Mouse (Mus musculus) heart, adult 11 months (tissue): Measurements from ENCODE around the gene Mrc1.

ENCODE experiments used
- DNase-seq: peaks from one replicate; pipeline ENCODE4 v3.0.0; 2022

Gene Mrc1

DNA sequence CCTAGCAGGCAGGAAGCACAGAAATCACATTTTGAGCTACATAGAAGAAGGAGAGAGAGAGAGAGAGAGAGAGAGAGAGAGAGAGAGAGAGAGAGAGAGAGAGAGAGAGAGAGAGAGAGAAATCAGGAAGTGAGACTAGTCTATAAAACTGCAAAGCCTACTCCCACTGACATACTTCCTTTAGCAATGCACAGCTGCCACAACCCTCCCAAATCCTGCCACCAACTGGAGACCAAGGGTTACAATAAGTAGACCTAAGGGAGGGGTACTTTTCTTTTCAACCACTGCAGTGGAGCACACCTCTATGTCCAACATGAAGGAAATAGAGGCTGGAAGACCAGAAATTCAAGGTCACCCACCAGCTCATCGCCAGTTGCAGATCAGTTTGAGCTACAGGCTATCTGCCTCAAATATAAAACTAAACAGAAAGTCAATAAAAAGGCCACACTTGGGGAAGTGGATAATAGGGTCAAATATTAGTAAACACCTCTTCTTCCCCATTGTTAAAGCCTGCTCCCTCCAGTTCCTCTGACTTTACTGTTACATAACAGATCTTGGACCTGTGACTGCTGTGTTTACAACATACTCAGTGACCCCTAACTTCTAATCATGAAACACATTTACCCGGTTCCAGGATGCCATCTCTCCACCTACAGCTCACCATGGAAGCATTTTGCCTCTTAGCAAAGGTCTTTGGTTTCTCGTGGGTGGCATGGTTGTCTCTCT is 20.8 kb downstream of the Mrc1 start:
- peak; percentile 91 for DNase-seq

GRCm38 (mm10) chr2:14251938-14252337 is 22.7 kb downstream of the Mrc1 start:
- no peak for DNase-seq

- DNase-seq = no peak
These were observed 29.2 kb downstream of the Mrc1 start for GRCm38 (mm10) chr2:14258345-14258850.

- no peak for DNase-seq
These were observed 32.9 kb downstream of the Mrc1 start for GRCm38 (mm10) chr2:14262090-14262489.

- peak; percentile 94 for DNase-seq
These were observed 40.0 kb downstream of the Mrc1 start for GRCm38 (mm10) chr2:14269160-14269559.

DNA sequence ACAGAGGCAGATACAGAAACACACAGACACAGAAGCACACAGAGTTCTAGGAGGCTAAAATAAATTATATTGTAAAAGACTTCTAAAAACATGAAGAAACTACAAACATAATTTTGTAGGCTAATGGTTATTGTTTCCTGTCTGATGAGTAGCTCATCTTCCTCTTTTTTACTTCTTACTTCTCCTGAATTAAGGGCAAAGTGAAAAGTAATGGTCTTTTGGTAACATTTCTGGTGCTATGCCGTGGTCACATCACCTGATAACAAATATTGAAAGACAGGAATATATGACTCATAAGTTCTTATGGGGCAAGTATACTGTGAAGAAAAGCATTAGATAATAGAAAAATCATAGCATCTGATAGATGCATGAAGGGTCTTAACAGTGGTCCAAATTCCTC is 42.9 kb downstream of the Mrc1 start:
- no peak for DNase-seq

DNA sequence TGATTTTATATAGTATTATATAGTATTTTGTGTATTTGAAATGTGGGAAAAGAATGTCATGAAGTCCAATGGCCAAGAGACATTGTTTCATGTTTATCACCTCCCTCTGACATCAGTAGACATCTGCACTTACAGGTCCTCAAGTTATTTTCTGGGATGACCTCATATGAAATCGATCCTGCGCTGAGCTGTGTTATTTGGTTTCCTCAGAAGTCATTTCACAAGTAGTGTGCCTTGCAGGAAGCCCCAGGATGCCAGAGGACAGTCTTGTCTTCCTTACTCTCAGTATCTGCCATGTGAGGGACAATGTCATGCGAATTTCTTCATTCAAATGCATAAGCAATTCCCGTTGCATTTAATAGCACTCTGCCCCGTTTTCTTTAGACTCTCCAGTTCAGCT is 46.6 kb downstream of the Mrc1 start:
- no peak for DNase-seq

DNA sequence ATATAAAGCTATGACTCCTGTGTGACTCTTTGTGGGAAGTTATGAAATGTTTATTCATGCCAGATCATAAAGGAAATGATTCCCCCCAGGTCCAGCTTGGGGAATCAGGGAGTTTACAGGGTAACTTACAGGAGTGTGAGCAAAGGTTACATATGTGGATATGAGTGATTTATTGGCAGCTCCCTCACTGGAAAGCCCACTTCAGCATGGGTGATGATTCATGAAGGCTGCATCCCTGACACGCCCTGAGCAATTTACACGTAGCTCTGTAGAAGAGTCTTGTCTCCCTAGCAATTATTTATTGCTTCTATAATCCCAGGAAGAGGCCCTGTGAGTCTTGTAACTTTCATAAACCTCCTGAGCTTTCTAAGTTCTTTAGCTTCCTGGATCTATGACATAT is 50.1 kb downstream of the Mrc1 start:
- no peak for DNase-seq

- DNase-seq = no peak
These were observed 50.6 kb downstream of the Mrc1 start for GRCm38 (mm10) chr2:14279795-14280194.

GRCm38 (mm10) chr2:14295334-14295733 is 66.1 kb downstream of the Mrc1 start:
- peak; percentile 96 for DNase-seq

- no peak for DNase-seq
These were observed 83.6 kb downstream of the Mrc1 start for GRCm38 (mm10) chr2:14312505-14313380.

DNA sequence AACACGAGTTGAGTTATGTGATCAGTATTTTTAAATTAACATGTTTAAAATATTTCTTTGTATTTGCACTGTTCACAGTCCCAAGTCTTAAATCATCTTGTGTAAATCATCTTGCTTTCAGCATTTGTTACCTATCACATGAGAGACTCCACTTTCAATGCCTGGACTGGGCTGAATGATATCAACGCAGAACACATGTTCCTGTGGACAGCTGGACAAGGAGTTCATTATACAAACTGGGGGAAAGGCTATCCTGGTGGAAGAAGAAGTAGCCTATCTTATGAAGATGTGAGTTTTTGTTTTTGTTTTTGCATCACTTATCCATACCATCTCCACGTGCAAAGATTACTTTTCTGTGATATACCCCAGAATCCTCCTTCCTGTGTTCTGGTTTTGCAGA is 85.9 kb downstream of the Mrc1 start:
- DNase-seq = no peak

GRCm38 (mm10) chr2:14341652-14342308 is 112.6 kb downstream of the Mrc1 start:
- DNase-seq = peak; percentile 97

- no peak for DNase-seq
These were observed 113.2 kb downstream of the Mrc1 start for GRCm38 (mm10) chr2:14342309-14342839.
